Mouse (Mus musculus): Measurements from ENCODE around the gene Olfr1163.
"Not testable (repeated sequence)": the region's sequence is repeated elsewhere in the genome, so short reads cannot be mapped to it uniquely, and the experiment has no call there.

The Olfr1163 gene

GRCm38 (mm10) chr2:88071730-88072129 lies at the start of gene Olfr1163:
Gene Olfr1163, minus strand, starts transcription at chr2:88071830.
- DNase-seq = no peak

DNA sequence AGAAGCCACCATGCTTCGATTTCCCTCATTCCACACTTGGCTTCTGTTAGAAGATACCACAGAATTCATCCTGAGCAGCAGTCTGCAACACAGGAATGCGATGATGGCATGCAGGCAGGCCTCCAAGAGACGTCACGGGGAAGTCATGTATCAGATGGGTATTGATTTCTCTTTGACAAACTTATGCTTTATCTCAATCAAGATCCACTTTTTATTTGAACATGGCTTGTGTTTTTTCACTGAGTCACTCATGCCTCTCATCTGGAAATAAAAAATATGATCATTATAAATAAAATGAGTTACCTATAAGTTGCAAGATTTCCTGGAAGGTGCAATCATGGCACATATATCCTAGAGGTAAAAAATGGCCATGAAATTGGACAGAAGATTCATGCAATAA lies 22.2 kb upstream of the Olfr1163 start, which contains the start of gene Olfr1164:
Gene Olfr1164 (minus strand): TSS at position 101 of the 400 bp plus-strand sequence.
- DNase-seq = no peak

- no peak for DNase-seq
Measured at GRCm38 (mm10) chr2:88063587-88063986, 8.0 kb downstream of the Olfr1163 start.

DNA sequence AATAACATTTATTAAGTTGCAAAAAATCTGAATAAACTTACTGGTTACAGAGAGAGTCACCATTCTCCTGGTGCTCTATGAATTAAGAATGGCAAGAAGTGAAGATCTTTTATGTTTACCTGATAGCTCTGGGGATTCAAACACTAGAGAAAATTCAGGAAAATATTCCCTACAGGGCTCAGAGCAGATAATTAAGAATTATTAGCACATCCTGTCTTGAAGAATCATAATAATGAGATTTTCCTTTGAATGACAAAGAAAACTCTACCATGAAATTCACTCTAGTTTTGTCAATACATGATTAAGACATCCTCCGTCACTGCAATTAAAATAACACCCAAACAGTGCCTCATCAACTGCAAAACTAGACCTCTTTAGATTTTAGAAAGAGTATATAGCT lies 20.6 kb downstream of the Olfr1163 start, which contains the start of gene Olfr1162:
Gene Olfr1162 (minus strand): TSS at position 101 of the 400 bp plus-strand sequence.
- no peak for DNase-seq

- DNase-seq = no peak
Measured at GRCm38 (mm10) chr2:88037599-88037998, 34.0 kb downstream of the Olfr1163 start, which contains the start of gene Olfr73. Gene Olfr73, minus strand, starts transcription at chr2:88037699.

DNA sequence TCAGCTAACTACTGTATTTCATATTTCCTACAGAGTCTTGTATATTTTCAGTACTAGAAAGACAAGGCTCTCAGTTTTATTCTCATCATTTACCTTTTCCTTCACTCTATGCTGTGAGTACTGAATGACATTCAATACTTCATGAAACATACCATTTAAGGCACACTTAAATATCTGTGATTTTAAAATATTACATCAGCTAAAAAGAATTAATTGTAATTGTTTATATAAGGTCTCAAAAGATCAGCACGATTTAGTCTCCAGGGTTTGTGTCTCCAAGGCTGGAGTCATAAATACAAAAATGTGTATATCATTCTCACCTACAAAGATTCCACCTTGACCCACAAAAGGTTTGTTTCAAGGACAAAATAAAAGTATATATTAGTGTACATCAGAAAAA lies 49.2 kb downstream of the Olfr1163 start, which contains the start of gene Olfr1161:
Gene Olfr1161 (plus strand): TSS at position 301 of the 400 bp plus-strand sequence.
- DNase-seq = not testable (repeated sequence)
